Mouse (Mus musculus): ENCODE results near the gene Rtraf.
A peak's percentile ranks its signal among the peaks of the same experiment; 100 is the strongest.

DNA sequence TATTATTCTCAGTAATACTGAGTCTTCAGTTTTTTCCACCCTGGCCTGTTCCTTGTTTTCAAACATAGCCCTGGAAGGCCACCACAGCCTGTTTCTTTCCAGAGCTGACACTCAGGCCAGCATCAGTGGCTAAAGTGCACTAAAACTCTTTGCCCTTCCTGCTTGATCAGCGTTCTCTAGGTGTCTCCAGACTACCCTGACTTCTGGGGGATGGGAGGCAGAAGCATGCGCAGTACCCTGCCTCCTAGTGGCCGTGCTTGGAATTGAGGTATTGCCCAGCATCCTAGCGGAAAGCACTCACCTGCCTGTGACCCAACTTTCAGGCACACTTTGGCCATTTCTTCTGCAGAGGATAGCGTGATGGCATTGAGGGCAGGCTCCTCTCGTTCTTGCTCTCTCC, 46.7 kb downstream of the Rtraf start:
- TF ChIP-seq CTCF (IDR thresholded peaks at IDR 0.05; ENCODE audit: extremely low read depth, insufficient read depth, low read length) (peak; percentile 39), POLR2A (IDR thresholded peaks at IDR 0.05; ENCODE audit: extremely low read depth, insufficient read depth, low read length) (no peak)

Data from cortical plate, adult 2 months (tissue).